Mouse (Mus musculus): ENCODE measurements around the gene Plac9a. TPM values are rescaled to one million over a fixed set of nuclear protein-coding genes. Genes with fewer than 3 reads are reported as not detected.

Gene Plac9a
- polyA plus RNA-seq, 1 experiment from 2014 or later: 1.6 TPM

DNA sequence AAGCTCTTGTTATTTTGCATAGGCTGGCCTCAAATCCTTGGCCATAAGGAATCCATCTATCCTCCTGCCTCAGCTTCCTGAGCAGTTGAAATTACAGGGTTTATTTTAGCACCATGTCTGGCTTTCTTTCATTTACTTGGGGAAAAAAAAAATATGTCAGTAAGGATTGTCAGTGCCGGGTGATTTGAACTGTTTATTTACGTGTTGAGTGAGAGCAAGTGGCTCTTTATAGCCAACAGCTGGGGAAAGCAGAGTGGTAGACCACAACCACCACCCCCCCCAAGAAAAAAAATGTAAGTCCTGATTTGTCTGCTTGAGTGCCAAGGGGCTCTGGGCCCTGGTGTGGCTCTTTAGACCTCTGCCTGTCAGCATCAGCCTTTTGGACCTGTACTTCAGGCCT is 39.2 kb downstream of the Plac9a start:
- no peaks in the 10 kb centered on the region for H3K27me3 ChIP-seq (ENCODE audit: insufficient read depth, low read length)
- peaks cover 2% of the 10 kb centered on the region; the same call in 1 of the 2 replicates for H3K4me1 ChIP-seq (replicated peaks; ENCODE audit: insufficient read depth, low read length)
- H3K27ac ChIP-seq: no peak overlapping the region
- 65% methylated on average over 2 of the region's 2 CpGs for WGBS
- H3K36me3 ChIP-seq (ENCODE audit: insufficient read depth, low read length): no peaks in the 10 kb centered on the region
- TF ChIP-seq CTCF (IDR thresholded peaks at IDR 0.05; ENCODE audit: low read depth): no peak
- no peak overlapping the region for H3K9ac ChIP-seq (ENCODE audit: low read depth, low read length)
- DNase-seq (ENCODE audit: low spot score): no peak
- no peak for ATAC-seq (replicated peaks; ENCODE audit: low FRiP score, low read depth)
- no peak overlapping the region for H3K4me3 ChIP-seq (replicated peaks; ENCODE audit: low read depth, low read length)
- H3K9me3 ChIP-seq (replicated peaks; ENCODE audit: low read length): no peaks in the 10 kb centered on the region
- H3K4me2 ChIP-seq (ENCODE audit: low read length): no peak overlapping the region

DNA sequence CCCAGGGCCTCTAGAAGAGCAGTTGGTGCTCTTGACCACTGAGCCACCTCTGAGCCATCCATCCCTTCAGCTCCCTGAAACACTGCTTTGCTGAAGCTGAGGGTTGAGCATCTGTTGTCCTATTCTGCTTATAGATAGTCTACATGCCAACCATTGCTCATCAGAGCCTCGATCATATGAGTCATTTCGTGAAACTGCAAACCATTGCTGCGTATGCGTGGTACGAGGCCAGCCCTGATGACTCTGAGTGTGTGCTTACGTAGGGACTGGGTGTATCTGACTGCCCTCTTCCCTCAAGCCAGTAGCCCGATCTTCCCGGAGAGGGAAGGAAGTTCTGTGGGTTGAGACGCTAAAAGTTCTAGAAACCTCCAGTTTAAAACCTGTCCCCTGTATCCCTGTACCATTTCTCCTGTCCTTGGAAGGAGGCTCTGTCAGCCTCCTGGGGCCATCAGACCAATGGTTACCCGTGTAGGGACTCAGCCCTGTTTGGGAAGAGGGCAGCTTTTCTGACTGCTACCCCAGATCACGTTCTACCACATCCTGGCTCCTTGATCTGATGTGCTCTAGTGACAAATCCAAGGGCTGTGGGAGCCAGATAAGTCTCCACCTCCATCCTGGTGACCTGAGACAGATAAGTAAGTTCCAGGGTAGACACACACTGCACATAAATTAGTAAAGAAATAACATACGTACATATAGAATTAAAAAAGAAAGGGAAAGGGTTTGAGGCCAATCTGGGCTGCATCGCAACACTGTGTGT is 40.9 kb downstream of the Plac9a start:
- Histone ChIP-seq H3K27me3 (ENCODE audit: insufficient read depth, low read length) (no peaks in the 10 kb centered on the region), H3K9ac (ENCODE audit: low read depth, low read length) (no peak overlapping the region), H3K4me2 (ENCODE audit: low read length) (no peak overlapping the region), H3K4me3 (replicated peaks; ENCODE audit: low read depth, low read length) (no peak overlapping the region), H3K36me3 (ENCODE audit: insufficient read depth, low read length) (no peaks in the 10 kb centered on the region), H3K9me3 (replicated peaks; ENCODE audit: low read length) (no peaks in the 10 kb centered on the region), H3K27ac (no peak overlapping the region), H3K4me1 (replicated peaks; ENCODE audit: insufficient read depth, low read length) (peaks cover 5% of the 10 kb centered on the region; the same call in 1 of the 2 replicates)
- WGBS: 91% methylated on average over 13 of the region's 13 CpGs
- no peak for TF ChIP-seq CTCF (IDR thresholded peaks at IDR 0.05; ENCODE audit: low read depth)
- no peak for DNase-seq (ENCODE audit: low spot score)
- no peak for ATAC-seq (replicated peaks; ENCODE audit: low FRiP score, low read depth)

DNA sequence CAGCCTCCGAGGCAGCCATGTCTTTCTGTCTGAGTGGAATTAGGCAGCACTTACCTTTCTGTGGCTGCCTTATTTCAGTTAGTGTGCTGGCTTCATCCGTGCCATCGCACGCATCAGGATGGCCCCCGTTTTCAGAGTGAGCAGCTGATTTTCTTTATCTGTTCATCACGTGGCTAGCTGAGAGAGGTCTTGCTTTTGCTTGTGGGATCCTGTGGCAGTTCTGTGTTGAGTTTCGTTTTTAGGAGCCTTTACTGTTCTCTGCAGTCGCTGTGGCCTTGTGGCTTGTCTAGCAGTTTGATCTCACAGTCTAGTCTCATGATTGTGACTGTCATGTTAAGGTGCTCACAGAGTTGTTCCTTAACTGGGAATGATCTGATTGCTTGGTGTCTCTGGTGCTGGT is 45.0 kb downstream of the Plac9a start:
- H3K36me3 ChIP-seq (ENCODE audit: insufficient read depth, low read length): no peaks in the 10 kb centered on the region
- H3K27me3 ChIP-seq (ENCODE audit: insufficient read depth, low read length): no peaks in the 10 kb centered on the region
- no peak for DNase-seq (ENCODE audit: low spot score)
- no peak overlapping the region for H3K4me3 ChIP-seq (replicated peaks; ENCODE audit: low read depth, low read length)
- WGBS: 71% methylated on average over 8 of the region's 8 CpGs
- no peaks in the 10 kb centered on the region for H3K9me3 ChIP-seq (replicated peaks; ENCODE audit: low read length)
- H3K9ac ChIP-seq (ENCODE audit: low read depth, low read length): no peak overlapping the region
- H3K4me2 ChIP-seq (ENCODE audit: low read length): no peak overlapping the region
- peaks cover 21% of the 10 kb centered on the region for H3K4me1 ChIP-seq (replicated peaks; ENCODE audit: insufficient read depth, low read length)
- no peak overlapping the region for H3K27ac ChIP-seq
- no peak for ATAC-seq (replicated peaks; ENCODE audit: low FRiP score, low read depth)
- TF ChIP-seq CTCF (IDR thresholded peaks at IDR 0.05; ENCODE audit: low read depth): no peak

DNA sequence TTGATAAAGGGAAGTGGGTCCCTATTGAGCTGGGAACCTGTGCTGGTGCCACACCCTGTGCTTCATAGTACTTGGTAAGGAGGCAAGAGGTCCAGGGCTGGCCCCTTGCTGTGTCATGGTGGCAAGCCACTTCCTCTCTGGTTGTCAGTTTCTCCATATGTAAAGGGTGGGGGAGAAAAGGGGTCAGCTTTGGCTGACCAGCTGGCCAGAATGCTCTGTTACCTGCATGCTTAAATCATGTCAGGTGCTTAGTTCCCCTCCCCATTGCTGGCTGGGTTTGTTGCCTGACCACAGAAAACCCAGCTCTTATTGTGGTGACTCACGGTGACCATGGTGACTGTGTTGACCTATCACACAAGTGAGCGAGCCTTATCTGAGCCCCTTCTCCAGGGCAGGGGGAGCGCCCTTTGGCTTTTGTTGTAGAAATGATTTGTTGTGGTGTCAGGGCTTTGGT is 45.7 kb downstream of the Plac9a start:
- no peak; the same call in 1 of the 2 replicates for ATAC-seq (replicated peaks; ENCODE audit: low FRiP score, low read depth)
- WGBS: 52% methylated on average over 3 of the region's 3 CpGs

DNA sequence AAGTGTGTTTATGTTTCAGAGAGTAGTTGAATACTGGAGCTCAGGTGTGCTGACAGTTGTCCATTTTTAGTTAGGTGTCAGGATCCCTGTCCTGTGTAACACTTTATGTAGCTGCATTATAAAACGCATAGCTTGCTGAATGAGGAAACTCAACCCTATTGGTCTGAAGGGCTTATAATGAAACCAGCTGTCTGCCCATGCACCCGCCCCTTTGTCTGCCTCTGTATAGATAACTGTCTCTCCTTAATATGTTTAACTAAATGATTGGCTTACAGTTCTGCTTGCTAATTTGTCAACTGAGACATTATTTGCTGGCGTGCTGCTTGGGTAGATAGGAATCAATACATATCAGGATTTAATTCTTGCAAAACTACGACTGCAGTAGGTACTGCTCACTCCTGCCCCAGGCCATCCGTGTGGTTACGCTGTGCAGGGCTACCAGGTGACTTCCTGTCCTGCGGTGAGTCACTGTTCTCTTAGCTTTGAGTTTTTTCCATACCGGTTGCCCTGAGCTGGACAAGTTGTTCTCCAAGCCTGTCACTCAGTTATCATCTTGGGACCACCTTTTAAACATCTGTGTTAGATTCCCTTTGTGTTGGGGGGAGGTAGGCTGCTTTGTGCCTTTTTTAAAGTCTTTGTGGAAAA is 47.5 kb downstream of the Plac9a start:
- no peak overlapping the region for H3K27ac ChIP-seq
- DNase-seq (ENCODE audit: low spot score) (no peak), ATAC-seq (replicated peaks; ENCODE audit: low FRiP score, low read depth) (no peak)

More for the DNA sequence above, 45.7 kb downstream of the Plac9a start:
- Histone ChIP-seq H3K4me1 (replicated peaks; ENCODE audit: insufficient read depth, low read length) (peaks cover 28% of the 10 kb centered on the region), H3K9me3 (replicated peaks; ENCODE audit: low read length) (no peaks in the 10 kb centered on the region), H3K4me2 (ENCODE audit: low read length) (no peak overlapping the region), H3K36me3 (ENCODE audit: insufficient read depth, low read length) (no peaks in the 10 kb centered on the region), H3K27me3 (ENCODE audit: insufficient read depth, low read length) (no peaks in the 10 kb centered on the region), H3K9ac (ENCODE audit: low read depth, low read length) (no peak overlapping the region), H3K27ac (no peak overlapping the region), H3K4me3 (replicated peaks; ENCODE audit: low read depth, low read length) (no peak overlapping the region)
- DNase-seq (ENCODE audit: low spot score): no peak
- no peak for TF ChIP-seq CTCF (IDR thresholded peaks at IDR 0.05; ENCODE audit: low read depth)

DNA sequence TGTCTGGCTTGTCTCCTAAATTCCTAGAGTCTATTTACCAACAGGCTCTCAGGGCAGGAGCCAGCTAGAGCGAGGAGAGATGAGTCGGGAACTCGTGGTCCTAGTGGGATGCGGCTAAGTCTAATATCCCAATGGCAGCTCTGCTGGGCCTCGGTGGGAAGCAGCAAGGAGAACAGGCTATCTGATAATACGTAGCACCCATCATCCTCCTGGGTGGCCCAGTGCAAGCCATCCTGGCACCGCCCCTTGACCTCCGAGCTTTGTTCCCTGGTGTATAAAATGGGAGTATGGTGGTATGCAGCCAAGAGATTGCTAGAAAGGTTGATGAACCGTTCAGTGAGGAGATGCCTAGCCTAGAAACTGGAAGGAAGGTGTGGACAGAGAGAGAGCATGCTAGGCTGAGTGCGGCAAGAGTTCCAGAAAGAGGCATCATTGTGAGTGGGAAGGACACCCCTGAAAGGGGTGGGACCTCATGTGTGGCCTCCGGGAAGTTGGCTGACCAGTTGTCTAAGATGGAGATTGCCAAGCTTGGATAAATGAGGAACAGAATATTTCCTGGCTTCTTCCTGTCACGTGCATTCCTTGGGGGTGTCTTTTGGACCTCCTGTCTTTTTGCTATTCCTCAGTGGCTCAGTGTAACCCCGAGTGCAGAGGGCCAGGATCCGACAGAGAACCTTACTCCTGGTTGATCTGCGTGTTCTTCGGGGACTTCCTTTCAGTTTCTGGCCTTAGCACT is 49.0 kb downstream of the Plac9a start:
- Histone ChIP-seq H3K27me3 (ENCODE audit: insufficient read depth, low read length) (no peaks in the 10 kb centered on the region), H3K27ac (no peak overlapping the region), H3K9me3 (replicated peaks; ENCODE audit: low read length) (no peaks in the 10 kb centered on the region), H3K4me3 (replicated peaks; ENCODE audit: low read depth, low read length) (no peak overlapping the region), H3K36me3 (ENCODE audit: insufficient read depth, low read length) (no peaks in the 10 kb centered on the region), H3K4me1 (replicated peaks; ENCODE audit: insufficient read depth, low read length) (peaks cover 35% of the 10 kb centered on the region), H3K4me2 (ENCODE audit: low read length) (no peak overlapping the region), H3K9ac (ENCODE audit: low read depth, low read length) (no peak overlapping the region)
- DNase-seq (ENCODE audit: low spot score) (no peak), ATAC-seq (replicated peaks; ENCODE audit: low FRiP score, low read depth) (no peak)
- TF ChIP-seq CTCF (IDR thresholded peaks at IDR 0.05; ENCODE audit: low read depth): no peak
- WGBS: 81% methylated on average over 16 of the region's 16 CpGs

More for the DNA sequence above, 47.5 kb downstream of the Plac9a start:
- no peak overlapping the region for H3K9ac ChIP-seq (ENCODE audit: low read depth, low read length)
- H3K36me3 ChIP-seq (ENCODE audit: insufficient read depth, low read length): no peaks in the 10 kb centered on the region
- no peak overlapping the region for H3K4me2 ChIP-seq (ENCODE audit: low read length)
- H3K4me1 ChIP-seq (replicated peaks; ENCODE audit: insufficient read depth, low read length): peaks cover 35% of the 10 kb centered on the region
- TF ChIP-seq CTCF (IDR thresholded peaks at IDR 0.05; ENCODE audit: low read depth): no peak
- H3K4me3 ChIP-seq (replicated peaks; ENCODE audit: low read depth, low read length): no peak overlapping the region
- no peaks in the 10 kb centered on the region for H3K9me3 ChIP-seq (replicated peaks; ENCODE audit: low read length)
- WGBS: 65% methylated on average over 8 of the region's 8 CpGs
- H3K27me3 ChIP-seq (ENCODE audit: insufficient read depth, low read length): no peaks in the 10 kb centered on the region
